9 mouse cellular contexts compared by ENCODE assay signal in genomic region chr3:126831418-126832138, GRCm38 (mm10).
DNase-seq lines count a peak whose midpoint lies in the region; ATAC-seq lines count a peak whose summit lies in the region.
"Had no signal": no experiment of that assay in that cellular context is flagged by ENCODE, and none has a peak within 500 bp of the region (broad histone marks: within the 10 kb centered on the region; RNA-seq: fewer than 3 reads in every experiment).

No protein-coding gene starts in this region.

- intact Hi-C loops in left cerebral cortex, postnatal 36 days (cut with DNase I) = no loop called here

- H3K4me3 ChIP-seq in embryonic facial prominence, embryonic 13.5 days = no peak overlapping the region
- no peak overlapping the region for H3K4me3 ChIP-seq in embryonic facial prominence, embryonic 10.5 days
- H3K4me3 ChIP-seq in embryonic facial prominence, embryonic 15.5 days (replicated peaks) = no peak overlapping the region
- no peak overlapping the region for H3K4me3 ChIP-seq in heart, embryonic 16.5 days (ENCODE audit: low read length)
- peak overlapping the region; percentile 46 for H3K4me3 ChIP-seq in megakaryocyte, embryonic 14.5 days (replicated peaks)
- H3K4me3 ChIP-seq: hindbrain, embryonic 15.5 days had no signal

- no peak overlapping the region for H3K4me2 ChIP-seq in embryonic facial prominence, embryonic 13.5 days
- no peak overlapping the region for H3K4me2 ChIP-seq in embryonic facial prominence, embryonic 15.5 days (replicated peaks)
- H3K4me2 ChIP-seq in heart, embryonic 16.5 days (ENCODE audit: low read depth, low read length) = no peak overlapping the region
- H3K4me2 ChIP-seq: hindbrain, embryonic 15.5 days had no signal

- no peaks in the 10 kb centered on the region for H3K36me3 ChIP-seq in embryonic facial prominence, embryonic 13.5 days
- no peaks in the 10 kb centered on the region for H3K36me3 ChIP-seq in embryonic facial prominence, embryonic 10.5 days (replicated peaks)
- no peaks in the 10 kb centered on the region for H3K36me3 ChIP-seq in embryonic facial prominence, embryonic 15.5 days
- peaks cover 6% of the 10 kb centered on the region; the same call in 1 of the 2 replicates for H3K36me3 ChIP-seq in heart, embryonic 16.5 days (ENCODE audit: control insufficient read depth, insufficient read depth)
- no peaks in the 10 kb centered on the region for H3K36me3 ChIP-seq in megakaryocyte, embryonic 14.5 days (replicated peaks; ENCODE audit: low read length)

- H3K9me3 ChIP-seq in embryonic facial prominence, embryonic 13.5 days = no peaks in the 10 kb centered on the region
- H3K9me3 ChIP-seq in embryonic facial prominence, embryonic 10.5 days = no peaks in the 10 kb centered on the region
- H3K9me3 ChIP-seq in embryonic facial prominence, embryonic 15.5 days (replicated peaks) = no peaks in the 10 kb centered on the region
- no peaks in the 10 kb centered on the region for H3K9me3 ChIP-seq in heart, embryonic 16.5 days (replicated peaks; ENCODE audit: control insufficient read depth, low read length)
- no peaks in the 10 kb centered on the region for H3K9me3 ChIP-seq in megakaryocyte, embryonic 14.5 days
- H3K9me3 ChIP-seq: hindbrain, embryonic 15.5 days had no signal

- WGBS in embryonic facial prominence, embryonic 13.5 days = 56% methylated on average over 6 of the region's 6 CpGs
- WGBS in embryonic facial prominence, embryonic 10.5 days = 68% methylated on average over 6 of the region's 6 CpGs
- 52% methylated on average over 6 of the region's 6 CpGs for WGBS in embryonic facial prominence, embryonic 15.5 days
- 40% methylated on average over 6 of the region's 6 CpGs for WGBS in heart, embryonic 16.5 days

- 0 out of 2 replicates have a peak, but pooled peaks have one; percentile 43 for ATAC-seq in embryonic facial prominence, embryonic 13.5 days (ENCODE audit: insufficient number of reproducible peaks, insufficient read depth, low FRiP score, low TSS enrichment, low read depth)
- 0 out of 2 replicates have a peak, but pooled peaks have one; percentile 57 for ATAC-seq in embryonic facial prominence, embryonic 15.5 days (ENCODE audit: insufficient number of reproducible peaks, low FRiP score, low TSS enrichment, low read depth)
- ATAC-seq in heart, embryonic 16.5 days (replicated peaks; ENCODE audit: extremely low read depth, insufficient read depth, low FRiP score) = peak; percentile 82

- no peaks in the 10 kb centered on the region for H3K27me3 ChIP-seq in embryonic facial prominence, embryonic 13.5 days
- H3K27me3 ChIP-seq in embryonic facial prominence, embryonic 10.5 days (replicated peaks; ENCODE audit: low read depth, poor library complexity, severe bottlenecking) = no peaks in the 10 kb centered on the region
- no peaks in the 10 kb centered on the region for H3K27me3 ChIP-seq in embryonic facial prominence, embryonic 15.5 days
- no peaks in the 10 kb centered on the region for H3K27me3 ChIP-seq in heart, embryonic 16.5 days (ENCODE audit: control insufficient read depth, insufficient read depth, low read length)
- H3K27me3 ChIP-seq in megakaryocyte, embryonic 14.5 days (replicated peaks) = no peaks in the 10 kb centered on the region
- H3K27me3 ChIP-seq: hindbrain, embryonic 15.5 days had no signal

- DNase-seq in embryonic facial prominence, embryonic 10.5 days (ENCODE audit: low spot score) = no peak
- DNase-seq in 416B (ENCODE audit: low read depth) = peak; percentile 46
- no peak for DNase-seq in spleen, postnatal 10 days (ENCODE audit: low spot score in 2 of 2)
- no peak for DNase-seq in left cerebral cortex, postnatal 36 days (ENCODE audit: low spot score in 2 of 2)

- H3K27ac ChIP-seq in embryonic facial prominence, embryonic 13.5 days = no peak overlapping the region
- no peak overlapping the region for H3K27ac ChIP-seq in embryonic facial prominence, embryonic 10.5 days (replicated peaks)
- H3K27ac ChIP-seq in embryonic facial prominence, embryonic 15.5 days (replicated peaks) = no peak overlapping the region
- peak overlapping the region; percentile 9; the same call in 1 of the 2 replicates for H3K27ac ChIP-seq in heart, embryonic 16.5 days (ENCODE audit: low read length)
- H3K27ac ChIP-seq: hindbrain, embryonic 15.5 days had no signal

- no peak overlapping the region for H3K9ac ChIP-seq in embryonic facial prominence, embryonic 13.5 days
- H3K9ac ChIP-seq in embryonic facial prominence, embryonic 15.5 days = no peak overlapping the region
- H3K9ac ChIP-seq in heart, embryonic 16.5 days (ENCODE audit: low read length) = no peak overlapping the region
- H3K9ac ChIP-seq: hindbrain, embryonic 15.5 days had no signal

- no peaks in the 10 kb centered on the region; the same call in 1 of the 2 replicates for H3K4me1 ChIP-seq in embryonic facial prominence, embryonic 13.5 days
- peaks cover 6% of the 10 kb centered on the region; the same call in 1 of the 2 replicates for H3K4me1 ChIP-seq in embryonic facial prominence, embryonic 10.5 days
- no peaks in the 10 kb centered on the region for H3K4me1 ChIP-seq in embryonic facial prominence, embryonic 15.5 days
- H3K4me1 ChIP-seq in heart, embryonic 16.5 days (ENCODE audit: control insufficient read depth, insufficient read depth, low read length) = peaks cover 2% of the 10 kb centered on the region; the same call in 1 of the 2 replicates
- H3K4me1 ChIP-seq in megakaryocyte, embryonic 14.5 days = peaks cover 5% of the 10 kb centered on the region; the same call in 1 of the 2 replicates
